Mouse (Mus musculus) hindbrain, embryonic 11.5 days (tissue): ENCODE measurements around the gene Frmpd4. TPM values are rescaled to one million over a fixed set of nuclear protein-coding genes. Genes with fewer than 3 reads are reported as not detected.

Experiments
- ATAC-seq: fragments of 200-750 bp; cut with Nextera tagmentation; 2 replicates; pipeline ENCODE4 v1.8.0; 2017; ENCODE audit warnings: mild to moderate bottlenecking, moderate TSS enrichment, moderate library complexity; ENCODE audit not compliant: low FRiP score
- DNase-seq: peaks from one replicate; pipeline ENCODE4 v3.0.0-alpha.2; 2015; ENCODE audit warnings: low spot score
- H3K27ac ChIP-seq: fragments of 300-500 bp; sonication (generic); 2 replicates; pipeline ENCODE4 v1.5.1; 2014; ENCODE audit warnings: mild to moderate bottlenecking, low read depth, low read length
- H3K27me3 ChIP-seq: fragments of 300-500 bp; sonication (generic); 2 replicates; pipeline ENCODE4 v1.6.1; 2014; ENCODE audit warnings: mild to moderate bottlenecking, low read length, moderate library complexity, mixed read lengths; ENCODE audit not compliant: control insufficient read depth, insufficient read depth
- H3K36me3 ChIP-seq: fragments of 300-500 bp; sonication (generic); 2 replicates; pipeline ENCODE4 v1.6.1; 2014; ENCODE audit warnings: mild to moderate bottlenecking, low read length, moderate library complexity, mixed read lengths; ENCODE audit not compliant: control insufficient read depth, insufficient read depth
- H3K4me1 ChIP-seq: fragments of 300-500 bp; sonication (generic); replicated peaks from 2 replicates; pipeline ENCODE4 v1.6.1; 2014; ENCODE audit warnings: low read length, mixed read lengths; ENCODE audit not compliant: control insufficient read depth, insufficient read depth
- H3K4me2 ChIP-seq: fragments of 300-500 bp; sonication (generic); replicated peaks from 2 replicates; pipeline ENCODE4 v1.6.1; 2014; ENCODE audit warnings: mild to moderate bottlenecking, low read depth, low read length
- H3K4me3 ChIP-seq: fragments of 300-500 bp; sonication (generic); 2 replicates; pipeline ENCODE4 v1.5.1; 2014; ENCODE audit warnings: low read depth, low read length
- H3K9ac ChIP-seq: fragments of 300-500 bp; sonication (generic); 2 replicates; pipeline ENCODE4 v1.6.1; 2014; ENCODE audit warnings: low read depth, low read length
- H3K9me3 ChIP-seq: fragments of 300-500 bp; sonication (generic); 2 replicates; pipeline ENCODE4 v1.6.1; 2016; ENCODE audit warnings: low read length; ENCODE audit not compliant: control insufficient read depth
- WGBS: fragments of 180-500 bp; shearing (Covaris S2); extraction: QIAGEN DNeasy Blood & Tissue Kit; methylation state at CpG from one replicate; pipeline ENCODE4 v1.1.7; 2014; 5-methylcytosine and 5-hydroxymethylcytosine counted together
- polyA plus RNA-seq: library from polyadenylated mRNA; unstranded; fragments of >200 nt; fragmentation: Nextera tagmentation; extraction: Ambion mirVana; gene quantifications from 2 replicates; pipeline ENCODE4 v1.2.1, GENCODE M21; 2014

The Frmpd4 gene
- polyA plus RNA-seq, 1 experiment from 2014 or later, result 0.26 TPM

GRCm38 (mm10) chrX:167828456-167828855 lies 748.6 kb downstream of the Frmpd4 start:
- no peaks in the 10 kb centered on the region for H3K36me3 ChIP-seq
- no peak overlapping the region for H3K4me2 ChIP-seq
- H3K4me3 ChIP-seq, result no peak overlapping the region
- H3K27ac ChIP-seq, result no peak overlapping the region
- ATAC-seq (no peak), DNase-seq (no peak)
- no peak overlapping the region for H3K9ac ChIP-seq
- H3K27me3 ChIP-seq, result no peaks in the 10 kb centered on the region; the same call in 1 of the 2 replicates
- no peaks in the 10 kb centered on the region for H3K4me1 ChIP-seq
- no peaks in the 10 kb centered on the region for H3K9me3 ChIP-seq

- no peaks in the 10 kb centered on the region for H3K4me1 ChIP-seq
- DNase-seq (peak; percentile 25), ATAC-seq (no peak)
- no peak overlapping the region for H3K4me3 ChIP-seq
- H3K9me3 ChIP-seq, result no peaks in the 10 kb centered on the region
- no peaks in the 10 kb centered on the region; the same call in 1 of the 2 replicates for H3K27me3 ChIP-seq
- no peak overlapping the region for H3K9ac ChIP-seq
- WGBS, result 51% methylated on average over 4 of the region's 4 CpGs
- no peak overlapping the region for H3K27ac ChIP-seq
- H3K36me3 ChIP-seq, result no peaks in the 10 kb centered on the region
- H3K4me2 ChIP-seq, result no peak overlapping the region
Observed at GRCm38 (mm10) chrX:167817363-167817762, 759.7 kb downstream of the Frmpd4 start.

- DNase-seq (no peak), ATAC-seq (no peak)
- no peak overlapping the region for H3K9ac ChIP-seq
- peaks cover 3% of the 10 kb centered on the region; the same call in 1 of the 2 replicates for H3K27me3 ChIP-seq
- no peak overlapping the region for H3K27ac ChIP-seq
- H3K9me3 ChIP-seq, result no peaks in the 10 kb centered on the region
- no peaks in the 10 kb centered on the region for H3K4me1 ChIP-seq
- no peak overlapping the region for H3K4me3 ChIP-seq
- 72% methylated on average over 2 of the region's 2 CpGs for WGBS
- H3K4me2 ChIP-seq, result no peak overlapping the region
- no peaks in the 10 kb centered on the region for H3K36me3 ChIP-seq
Observed at GRCm38 (mm10) chrX:167810120-167810519, 766.9 kb downstream of the Frmpd4 start.

- ATAC-seq (no peak), DNase-seq (no peak)
- H3K4me2 ChIP-seq, result no peak overlapping the region
- no peaks in the 10 kb centered on the region for H3K36me3 ChIP-seq
- H3K4me1 ChIP-seq, result no peaks in the 10 kb centered on the region
- no peaks in the 10 kb centered on the region for H3K9me3 ChIP-seq
- 94% methylated on average over 5 of the region's 5 CpGs for WGBS
- H3K27ac ChIP-seq, result no peak overlapping the region
- no peak overlapping the region for H3K4me3 ChIP-seq
- peaks cover 3% of the 10 kb centered on the region; the same call in 1 of the 2 replicates for H3K27me3 ChIP-seq
- H3K9ac ChIP-seq, result no peak overlapping the region
Observed at GRCm38 (mm10) chrX:167808572-167808971, 768.5 kb downstream of the Frmpd4 start.

GRCm38 (mm10) chrX:167788737-167789136 lies 788.3 kb downstream of the Frmpd4 start:
- H3K4me2 ChIP-seq, result no peak overlapping the region
- no peak overlapping the region for H3K27ac ChIP-seq
- no peak for ATAC-seq
- no peak for DNase-seq
- H3K4me3 ChIP-seq, result no peak overlapping the region
- H3K9me3 ChIP-seq, result no peaks in the 10 kb centered on the region
- no peaks in the 10 kb centered on the region; the same call in 1 of the 2 replicates for H3K27me3 ChIP-seq
- no peak overlapping the region for H3K9ac ChIP-seq
- WGBS, result 86% methylated on average over 2 of the region's 2 CpGs
- H3K36me3 ChIP-seq, result no peaks in the 10 kb centered on the region
- H3K4me1 ChIP-seq, result no peaks in the 10 kb centered on the region

- no peak overlapping the region for H3K27ac ChIP-seq
- no peaks in the 10 kb centered on the region for H3K4me1 ChIP-seq
- no peak overlapping the region for H3K4me2 ChIP-seq
- no peaks in the 10 kb centered on the region; the same call in 1 of the 2 replicates for H3K27me3 ChIP-seq
- no peaks in the 10 kb centered on the region for H3K36me3 ChIP-seq
- DNase-seq (no peak), ATAC-seq (no peak)
- H3K4me3 ChIP-seq, result no peak overlapping the region
- H3K9me3 ChIP-seq, result no peaks in the 10 kb centered on the region
- H3K9ac ChIP-seq, result no peak overlapping the region
Observed at GRCm38 (mm10) chrX:167783526-167783925, 793.5 kb downstream of the Frmpd4 start.

GRCm38 (mm10) chrX:167719564-167719981 lies 857.5 kb downstream of the Frmpd4 start:
- WGBS, result 64% methylated on average over 3 of the region's 3 CpGs
- no peak overlapping the region for H3K4me3 ChIP-seq
- no peak overlapping the region for H3K9ac ChIP-seq
- ATAC-seq, result no peak; the same call in 1 of the 2 replicates
- no peaks in the 10 kb centered on the region for H3K4me1 ChIP-seq
- DNase-seq, result no peak
- no peak overlapping the region for H3K27ac ChIP-seq
- H3K4me2 ChIP-seq, result no peak overlapping the region
- H3K9me3 ChIP-seq, result no peaks in the 10 kb centered on the region
- H3K36me3 ChIP-seq, result no peaks in the 10 kb centered on the region
- H3K27me3 ChIP-seq, result peaks cover 4% of the 10 kb centered on the region; the same call in 1 of the 2 replicates

- ATAC-seq (no peak; the same call in 1 of the 2 replicates), DNase-seq (no peak)
- no peaks in the 10 kb centered on the region for H3K36me3 ChIP-seq
- no peak overlapping the region for H3K4me2 ChIP-seq
- peaks cover 4% of the 10 kb centered on the region; the same call in 1 of the 2 replicates for H3K27me3 ChIP-seq
- no peak overlapping the region for H3K27ac ChIP-seq
- no peak overlapping the region for H3K4me3 ChIP-seq
- H3K4me1 ChIP-seq, result no peaks in the 10 kb centered on the region
- no peaks in the 10 kb centered on the region for H3K9me3 ChIP-seq
- H3K9ac ChIP-seq, result no peak overlapping the region
- 38% methylated on average over 1 of the region's 1 CpGs for WGBS
Observed at GRCm38 (mm10) chrX:167719092-167719491, 857.9 kb downstream of the Frmpd4 start.

GRCm38 (mm10) chrX:167654806-167655495 lies 922.1 kb downstream of the Frmpd4 start:
- ATAC-seq, result peak; percentile 96
- Histone ChIP-seq H3K36me3 (no peaks in the 10 kb centered on the region), H3K27ac (no peak overlapping the region), H3K4me3 (no peak overlapping the region), H3K4me1 (no peaks in the 10 kb centered on the region), H3K27me3 (peaks cover 10% of the 10 kb centered on the region), H3K9me3 (no peaks in the 10 kb centered on the region), H3K4me2 (no peak overlapping the region), H3K9ac (no peak overlapping the region)
- 28% methylated on average over 5 of the region's 5 CpGs for WGBS
- DNase-seq, result peak; percentile 38
